Mouse (Mus musculus): ENCODE measurements around the gene Spesp1.

Gene Spesp1

GRCm38 (mm10) chr9:62222481-62222880 lies 59.5 kb downstream of the Spesp1 start:
- no peak for TF ChIP-seq GATA4 (IDR thresholded peaks at IDR 0.05; ENCODE audit: insufficient replicate concordance, low read length)

- no peak for TF ChIP-seq GATA4 (IDR thresholded peaks at IDR 0.05; ENCODE audit: insufficient replicate concordance, low read length)
These were observed 60.0 kb downstream of the Spesp1 start for GRCm38 (mm10) chr9:62222029-62222428.

All from liver, adult (tissue).